Mouse (Mus musculus) erythroblast, adult 5-6 weeks (primary cell): ENCODE results near the gene Pik3r6. TPM values are rescaled to one million over a fixed set of nuclear protein-coding genes. Genes with fewer than 3 reads are reported as not detected.

Experiments
- ATAC-seq: replicated peaks from 2 replicates; pipeline ENCODE4 v1.8.0; 2016; ENCODE audit warnings: moderate number of reproducible peaks, mild to moderate bottlenecking, moderate TSS enrichment, inconsistent platforms; ENCODE audit not compliant: poor library complexity, low FRiP score, severe bottlenecking
- total RNA-seq, 2 experiments: library from RNA; stranded (forward) in 1 of 2; stranded (reverse) in 1 of 2; fragments of 150-400 nt in 1 of 2; fragments of 200-764, 138-1000 nt in 1 of 2; gene quantifications; 2 replicates each; pipeline versions ENCODE4 v1.2.3 to v1.2.4; 2015 to 2017; ENCODE audit warnings: low replicate concordance in 2 of 2

The Pik3r6 gene
- total RNA-seq (2015; ENCODE audit: low replicate concordance): 1.7 and 2.1 TPM in 2 replicates
- 3.6 and 4.8 TPM in 2 replicates for total RNA-seq (2017; ENCODE audit: low replicate concordance)

DNA sequence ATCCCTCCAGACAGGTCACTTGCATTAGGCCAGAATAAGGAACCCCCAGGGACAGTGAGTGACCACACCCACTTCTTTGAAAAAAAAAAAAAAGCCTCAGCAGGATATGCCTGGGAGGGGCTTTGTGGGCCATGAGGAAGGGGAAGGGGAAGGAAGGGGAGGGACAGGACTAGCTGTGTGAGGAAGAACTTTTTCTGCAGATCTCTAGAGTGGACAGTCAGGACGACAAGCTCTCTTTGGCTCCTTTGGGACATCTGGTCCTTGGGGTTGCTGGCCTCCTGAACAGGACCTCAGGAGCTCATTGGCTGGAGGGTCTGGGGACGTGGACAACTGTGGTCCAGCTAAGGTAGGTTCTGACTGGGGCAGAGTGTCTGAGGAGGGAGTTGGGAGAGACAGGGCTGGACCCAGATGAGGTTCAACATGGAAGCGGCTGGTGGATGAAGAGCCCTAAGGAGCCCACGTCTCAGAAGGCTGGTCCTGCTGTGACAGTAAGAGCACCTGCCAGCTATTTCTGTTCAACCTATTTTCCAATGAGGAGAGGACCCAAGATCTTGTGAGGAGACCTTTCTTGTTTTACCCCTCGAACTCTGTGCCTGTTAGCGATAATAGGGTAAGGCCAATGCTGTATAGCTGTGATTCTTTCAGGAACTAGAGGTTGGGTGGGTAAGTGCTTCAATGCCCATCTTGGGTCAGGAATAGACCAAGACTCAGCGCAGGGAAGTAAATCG, at the start of gene Pik3r6:
TSS of gene Pik3r6 (plus strand) at position 118 of the 728 bp plus-strand sequence.
- no peak for ATAC-seq

- no peak for ATAC-seq
Observed at GRCm38 (mm10) chr11:68453301-68453700, 49.5 kb upstream of the Pik3r6 start.

DNA sequence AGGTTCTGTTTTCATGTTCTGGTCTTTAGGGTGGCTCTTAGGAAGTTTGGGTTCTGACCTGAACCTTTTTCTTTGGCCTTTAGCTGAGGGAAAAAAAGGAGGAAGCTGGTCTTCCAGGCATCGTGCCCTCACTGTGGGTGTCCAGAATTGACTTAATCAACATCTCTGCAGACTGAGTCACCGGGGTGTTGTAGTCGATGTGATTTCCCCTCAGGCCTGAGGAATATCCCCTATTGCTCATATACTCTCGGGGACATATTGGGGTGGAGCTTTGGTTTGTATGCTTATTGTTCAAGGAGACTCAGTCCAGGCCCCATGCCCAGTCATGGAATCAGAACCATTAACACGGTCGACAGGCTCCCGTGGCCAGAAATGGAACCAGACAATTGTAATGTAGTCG, 44.7 kb upstream of the Pik3r6 start:
- no peak for ATAC-seq

DNA sequence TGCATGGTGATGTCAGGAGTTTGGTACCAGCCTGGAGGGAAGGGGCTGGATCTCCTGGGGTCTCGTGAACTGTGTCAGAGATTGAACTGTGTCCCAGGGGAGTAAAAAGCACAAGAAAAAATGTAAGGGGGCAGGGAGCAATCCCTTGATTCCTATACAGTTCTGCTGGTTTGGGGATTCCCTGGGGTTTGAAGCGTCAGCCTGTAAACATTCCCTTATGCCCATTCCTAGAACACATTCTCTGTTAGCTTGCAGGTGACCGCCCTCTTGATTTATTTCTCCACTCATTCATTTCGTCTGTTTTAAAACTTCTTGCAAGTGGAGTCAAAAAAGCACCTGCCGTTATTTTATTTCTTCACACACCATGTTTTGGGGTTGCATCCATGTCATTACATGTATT, 43.8 kb upstream of the Pik3r6 start:
- ATAC-seq: no peak

- no peak for ATAC-seq
Observed at GRCm38 (mm10) chr11:68459486-68459885, 43.3 kb upstream of the Pik3r6 start.

DNA sequence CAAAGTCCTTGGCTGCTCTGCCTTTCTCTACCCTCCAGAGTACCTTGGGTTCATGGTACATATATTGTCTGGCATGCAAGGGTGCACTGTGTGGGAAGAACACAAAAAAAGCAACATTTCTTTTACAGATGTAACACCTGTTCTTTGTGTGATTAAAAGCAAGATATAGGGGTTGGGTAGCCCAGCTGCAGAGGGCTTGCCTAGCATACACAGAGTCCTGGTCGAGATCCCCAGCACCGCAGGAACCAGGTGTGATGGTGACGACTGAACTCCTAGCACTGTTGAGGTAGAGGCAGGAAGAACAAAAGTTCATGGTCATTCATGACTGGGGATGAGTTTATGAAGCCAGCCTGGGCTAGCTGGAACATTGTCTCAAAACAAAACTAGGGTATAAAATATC, 40.1 kb upstream of the Pik3r6 start:
- ATAC-seq: no peak

DNA sequence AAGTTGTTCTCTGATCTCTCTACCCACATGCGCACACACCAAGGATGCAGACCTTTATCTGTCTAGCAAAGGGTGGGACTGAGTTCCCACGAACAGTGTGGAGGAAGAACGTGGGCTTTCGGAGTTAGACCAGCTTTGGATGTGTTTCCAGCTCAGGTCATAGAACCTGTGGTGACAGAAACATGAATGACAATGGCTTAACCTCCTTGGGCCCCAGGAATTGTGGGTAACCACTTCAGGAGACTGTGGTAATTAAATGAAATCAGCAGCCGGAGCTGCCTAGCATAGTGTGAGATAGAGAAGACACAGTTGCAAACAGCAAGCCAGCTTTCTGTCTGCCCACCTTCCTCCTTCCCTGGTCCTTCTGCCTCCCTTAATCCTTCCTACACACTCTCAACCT, 38.6 kb upstream of the Pik3r6 start:
- no peak for ATAC-seq

- no peak for ATAC-seq
Observed at GRCm38 (mm10) chr11:68465090-68465489, 37.7 kb upstream of the Pik3r6 start.

DNA sequence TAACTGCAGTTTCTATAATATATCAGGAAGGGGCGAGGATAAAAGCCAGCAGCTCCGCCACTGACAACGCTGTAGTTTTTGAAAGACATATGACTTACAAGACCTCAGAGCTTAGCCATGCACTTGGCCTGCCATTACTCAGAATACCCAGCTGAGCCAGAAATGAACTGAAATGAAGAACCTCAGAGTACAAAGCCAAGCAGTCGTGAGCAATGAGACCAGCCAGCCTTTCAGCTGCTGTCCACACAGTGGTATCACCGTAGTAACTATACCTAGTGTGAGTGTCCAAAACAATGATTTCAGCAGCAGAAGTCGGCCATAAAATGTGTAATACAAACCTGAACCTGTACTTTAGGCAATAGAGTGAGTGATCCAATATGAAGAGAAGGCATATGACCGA, 35.4 kb upstream of the Pik3r6 start:
- no peak for ATAC-seq

- ATAC-seq: no peak
Observed at GRCm38 (mm10) chr11:68467962-68468612, 34.7 kb upstream of the Pik3r6 start.

DNA sequence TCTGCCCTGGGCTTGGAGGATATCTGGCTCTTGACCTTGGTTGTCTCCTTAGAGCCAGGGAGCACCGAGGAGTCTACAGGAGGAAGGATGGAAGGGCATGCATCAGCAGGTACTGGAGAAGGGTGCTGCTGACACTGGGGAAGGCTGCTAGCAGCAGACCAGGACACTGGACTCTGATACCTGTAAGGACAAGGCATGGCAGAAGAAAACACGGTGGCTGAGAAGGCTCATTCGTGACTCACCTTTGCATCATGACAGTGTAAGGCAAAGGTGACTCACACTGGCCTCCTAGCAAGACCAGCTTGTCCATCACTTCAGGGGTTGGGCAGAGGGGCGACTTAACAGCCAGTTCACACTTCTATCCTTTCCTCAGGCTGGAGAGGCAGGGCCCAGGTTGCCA, 33.9 kb upstream of the Pik3r6 start:
- ATAC-seq: no peak

- no peak for ATAC-seq
Observed at GRCm38 (mm10) chr11:68472162-68472849, 30.5 kb upstream of the Pik3r6 start.

- ATAC-seq: no peak
Observed at GRCm38 (mm10) chr11:68474600-68474999, 28.2 kb upstream of the Pik3r6 start.

DNA sequence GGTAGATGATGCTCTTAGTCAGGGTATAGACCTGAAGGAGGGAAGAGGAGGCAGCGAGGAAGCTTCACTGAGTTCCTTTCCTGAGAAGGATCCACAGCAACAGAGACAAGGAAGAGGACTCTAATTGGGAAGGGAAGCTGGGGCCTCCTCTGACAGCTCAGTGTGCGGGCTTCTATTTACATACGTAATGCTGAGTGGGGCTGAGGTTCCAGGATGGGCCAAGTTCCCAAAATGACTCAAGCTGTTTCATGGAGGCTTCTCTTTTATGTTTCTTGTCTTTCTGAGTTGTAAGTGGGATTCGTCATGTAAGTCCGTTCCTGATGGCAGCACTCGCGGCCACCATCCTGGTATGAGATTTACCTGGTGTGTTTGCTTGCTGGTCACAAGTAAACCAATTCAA, 27.1 kb upstream of the Pik3r6 start:
- no peak for ATAC-seq

DNA sequence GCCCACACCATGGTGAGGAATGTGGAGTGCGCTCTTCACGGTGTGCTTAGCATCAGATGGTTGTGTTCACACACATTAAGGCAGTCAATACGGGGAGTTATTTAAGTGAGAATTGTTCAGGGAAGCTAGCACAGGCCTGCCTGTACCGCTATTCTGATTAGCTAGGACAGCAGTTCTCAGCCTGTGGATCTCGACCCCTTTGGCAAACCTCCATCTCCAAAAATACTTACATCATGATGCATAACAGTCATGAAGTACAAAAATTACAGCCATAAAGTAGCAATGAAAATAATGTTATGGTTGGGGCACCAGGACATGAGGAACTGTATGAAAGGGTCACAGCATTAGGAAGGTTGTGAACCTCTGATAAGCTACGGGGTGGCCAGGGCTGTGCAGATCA, 25.2 kb upstream of the Pik3r6 start:
- ATAC-seq: no peak

DNA sequence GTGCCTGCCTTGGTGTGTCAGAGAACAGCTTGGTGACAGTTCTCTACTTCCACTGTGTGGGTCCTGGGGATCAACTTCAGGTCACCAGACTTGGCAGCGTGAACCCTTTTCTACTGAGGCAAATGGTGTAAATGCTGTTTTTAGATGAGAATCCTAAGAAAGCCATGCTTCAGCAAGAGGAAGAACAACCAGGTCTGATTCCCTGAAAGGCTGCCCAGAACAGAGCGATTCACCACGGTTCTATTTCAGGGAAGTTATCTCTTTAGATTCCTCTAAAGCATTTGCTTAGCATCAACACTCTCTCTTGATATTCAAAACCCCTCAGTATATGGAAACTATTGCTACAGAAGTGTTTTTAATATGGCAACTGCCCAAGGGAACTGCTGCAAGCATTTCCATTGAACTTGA, 24.2 kb upstream of the Pik3r6 start:
- no peak for ATAC-seq

GRCm38 (mm10) chr11:68480660-68481059, 22.2 kb upstream of the Pik3r6 start:
- no peak for ATAC-seq

DNA sequence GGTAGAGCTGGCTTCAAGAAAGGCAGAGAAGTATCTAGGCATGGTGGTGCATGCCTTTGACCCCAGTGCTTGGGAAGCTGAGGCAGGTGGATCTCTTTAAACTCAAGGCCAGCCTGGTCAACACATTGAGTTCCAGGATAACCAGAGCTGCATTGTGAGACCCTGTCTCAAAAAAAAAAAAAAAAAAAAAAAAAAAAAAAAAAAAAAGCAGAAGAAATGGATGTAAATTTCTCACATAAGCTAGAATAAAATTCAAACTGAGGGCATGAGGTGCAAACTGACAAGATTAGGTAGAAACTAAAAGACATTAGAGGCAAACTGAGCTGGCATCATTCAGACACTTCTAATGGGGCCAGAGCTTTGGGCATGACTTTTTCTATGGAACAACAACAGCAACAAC, 20.8 kb upstream of the Pik3r6 start:
- ATAC-seq: no peak

- ATAC-seq: no peak
Observed at GRCm38 (mm10) chr11:68483213-68483612, 19.6 kb upstream of the Pik3r6 start.

DNA sequence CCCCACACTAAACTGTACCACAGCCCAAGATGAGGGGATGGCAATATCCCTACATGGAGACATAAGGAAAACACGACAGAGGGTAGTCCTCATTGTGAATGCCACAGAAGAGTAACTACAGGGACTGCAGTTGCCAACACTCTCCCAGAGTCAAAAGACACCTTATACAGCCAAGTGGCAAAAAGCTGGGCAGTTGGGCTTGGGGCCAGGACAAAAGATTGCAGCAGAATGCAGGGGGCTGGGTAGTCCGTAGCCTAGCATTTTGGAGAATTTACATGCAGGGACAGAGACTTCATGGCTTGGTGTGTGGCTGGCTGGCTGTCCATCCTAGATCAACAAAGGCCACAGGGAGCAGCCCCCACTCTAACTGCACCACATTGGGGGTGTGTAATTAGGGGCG, 18.4 kb upstream of the Pik3r6 start:
- ATAC-seq: no peak
